Mouse (Mus musculus) liver, embryonic 14.5 days (tissue): ENCODE measurements around the gene Gm43191.

Experiments
- CTCF ChIP-seq: IDR thresholded peaks from 2 replicates; pipeline ENCODE4 v1.5.1; 2016; ENCODE audit warnings: antibody characterized with exemption, low read depth, control low read depth
- EP300 ChIP-seq: IDR thresholded peaks from 2 replicates; pipeline ENCODE4 v1.6.1; 2016; ENCODE audit warnings: antibody characterized with exemption, low read depth

- no peak for TF ChIP-seq CTCF
- TF ChIP-seq EP300 = no peak
These were observed 24.7 kb downstream of the Gm43191 start for GRCm38 (mm10) chr3:116656184-116656965.
